Mouse (Mus musculus) ES-E14 (cell line): ENCODE measurements around the gene Klhl7.

ENCODE experiments used
- CHD2 ChIP-seq: IDR thresholded peaks from 2 replicates; pipeline ENCODE4 v1.6.1; 2014; ENCODE audit warnings: mild to moderate bottlenecking, low read depth, low read length, inconsistent platforms
- HCFC1 ChIP-seq: IDR thresholded peaks from 2 replicates; pipeline ENCODE4 v1.6.1; 2012; ENCODE audit warnings: low read length, inconsistent platforms, borderline replicate concordance; ENCODE audit not compliant: insufficient read depth
- ZC3H11A ChIP-seq: IDR thresholded peaks from 2 replicates; pipeline ENCODE4 v1.6.1; 2012; ENCODE audit warnings: low read depth, mild to moderate bottlenecking, inconsistent platforms, low read length, borderline replicate concordance
- ZNF384 ChIP-seq: IDR thresholded peaks from 2 replicates; pipeline ENCODE4 v1.6.1; 2012; ENCODE audit warnings: low read depth, low read length, inconsistent platforms

GRCm38 (mm10) chr5:24172092-24172491 is 71.7 kb downstream of the Klhl7 start:
- TF ChIP-seq ZC3H11A (no peak), CHD2 (no peak), ZNF384 (no peak), HCFC1 (no peak)
